Mouse (Mus musculus) testis, adult 2 months (tissue): Measurements from ENCODE around the gene Zic1. TPM values are rescaled to one million over a fixed set of nuclear protein-coding genes. Genes with fewer than 3 reads are reported as not detected.

Source experiments
- H3K27ac ChIP-seq: fragments of 200-500 bp; 2 replicates; pipeline ENCODE4 v1.5.1; 2012; ENCODE audit warnings: low read depth, low read length; ENCODE audit not compliant: control insufficient read depth, insufficient read depth
- H3K27me3 ChIP-seq: fragments of 200-500 bp; 2 replicates; pipeline ENCODE4 v1.6.1; 2012; ENCODE audit warnings: mild to moderate bottlenecking, low read length, moderate library complexity; ENCODE audit not compliant: control insufficient read depth, insufficient read depth
- H3K36me3 ChIP-seq: fragments of 200-500 bp; 2 replicates; pipeline ENCODE4 v1.6.1; 2012; ENCODE audit warnings: mild to moderate bottlenecking, low read length; ENCODE audit not compliant: control insufficient read depth, insufficient read depth
- H3K4me1 ChIP-seq: fragments of 200-500 bp; 2 replicates; pipeline ENCODE4 v1.6.1; 2012; ENCODE audit warnings: low read length; ENCODE audit not compliant: control insufficient read depth, insufficient read depth
- H3K4me3 ChIP-seq: fragments of 200-500 bp; 2 replicates; pipeline ENCODE4 v1.5.1; 2012; ENCODE audit warnings: low read depth, mild to moderate bottlenecking, low read length, moderate library complexity, mixed read lengths; ENCODE audit not compliant: control insufficient read depth
- CTCF ChIP-seq: fragments of 200-500 bp; IDR thresholded peaks from 2 replicates; pipeline ENCODE4 v1.5.1; 2012; ENCODE audit warnings: low read depth, mild to moderate bottlenecking, inconsistent platforms, low read length, moderate library complexity; ENCODE audit not compliant: control insufficient read depth, insufficient read depth, insufficient replicate concordance
- POLR2A ChIP-seq: fragments of 200-500 bp; IDR thresholded peaks from 2 replicates; pipeline ENCODE4 v1.6.1; 2012; ENCODE audit warnings: low read depth, mild to moderate bottlenecking, inconsistent platforms, low read length, moderate library complexity; ENCODE audit not compliant: control insufficient read depth
- polyA plus RNA-seq: library from polyadenylated mRNA; depleted of rRNA; stranded (reverse); fragments of >200 nt; gene quantifications from 2 replicates; pipeline ENCODE4 v1.2.3, GENCODE M21; 2012

Gene Zic1
- polyA plus RNA-seq, 1 experiment: 0.86 TPM

GRCm38 (mm10) chr9:91379300-91379635 lies 13.7 kb upstream of the Zic1 start:
- peaks cover 6% of the 10 kb centered on the region; the same call in 1 of the 2 replicates for H3K4me1 ChIP-seq
- H3K36me3 ChIP-seq: no peaks in the 10 kb centered on the region
- H3K4me3 ChIP-seq: no peak overlapping the region
- H3K27me3 ChIP-seq: peaks cover 1% of the 10 kb centered on the region; the same call in 1 of the 2 replicates
- H3K27ac ChIP-seq: no peak overlapping the region
- TF ChIP-seq CTCF (no peak), POLR2A (no peak)

DNA sequence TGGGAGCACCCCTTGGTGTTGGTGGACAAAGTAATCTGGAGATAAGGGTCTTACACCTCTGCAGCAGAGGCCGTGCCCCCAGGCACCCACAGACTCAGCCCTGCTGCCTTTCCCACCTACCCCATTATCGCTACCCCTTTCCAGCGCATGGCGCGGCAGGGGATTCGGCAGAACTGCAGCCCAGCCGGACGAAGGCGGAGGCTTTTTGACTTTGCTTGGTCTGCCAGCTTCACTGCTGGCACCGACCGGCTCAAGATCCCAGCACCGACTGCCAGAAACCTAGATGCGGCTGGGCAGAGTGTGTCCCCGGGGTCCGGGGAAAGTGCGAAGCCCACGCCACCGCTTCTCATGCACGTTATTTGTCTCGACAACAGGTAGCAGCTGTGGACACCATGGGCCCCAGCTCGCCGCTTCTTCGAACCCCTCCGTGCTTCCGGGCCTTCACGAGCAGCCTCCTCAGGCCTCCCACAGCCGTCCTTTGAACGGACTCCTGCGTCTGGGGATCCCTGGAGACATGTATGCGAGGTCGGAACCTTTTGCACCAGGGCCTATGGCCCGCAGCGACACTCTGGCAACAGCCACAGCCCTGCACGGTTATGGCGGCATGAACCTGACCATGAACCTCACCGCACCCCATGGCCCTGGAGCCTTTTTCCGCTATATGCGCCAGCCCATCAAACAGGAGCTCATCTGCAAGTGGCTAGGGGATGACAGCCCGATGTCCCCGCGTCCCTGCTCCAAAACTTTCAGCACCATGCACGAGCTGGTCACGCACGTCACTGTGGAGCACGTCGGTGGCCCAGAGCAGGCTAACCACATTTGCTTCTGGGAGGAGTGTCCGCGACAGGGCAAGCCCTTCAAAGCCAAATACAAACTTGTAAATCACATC lies 13.0 kb upstream of the Zic1 start:
- no peaks in the 10 kb centered on the region; the same call in 1 of the 2 replicates for H3K27me3 ChIP-seq
- H3K4me1 ChIP-seq: peaks cover 2% of the 10 kb centered on the region; the same call in 1 of the 2 replicates
- no peaks in the 10 kb centered on the region for H3K36me3 ChIP-seq
- H3K27ac ChIP-seq: no peak overlapping the region
- TF ChIP-seq POLR2A (no peak), CTCF (no peak)
- H3K4me3 ChIP-seq: no peak overlapping the region

DNA sequence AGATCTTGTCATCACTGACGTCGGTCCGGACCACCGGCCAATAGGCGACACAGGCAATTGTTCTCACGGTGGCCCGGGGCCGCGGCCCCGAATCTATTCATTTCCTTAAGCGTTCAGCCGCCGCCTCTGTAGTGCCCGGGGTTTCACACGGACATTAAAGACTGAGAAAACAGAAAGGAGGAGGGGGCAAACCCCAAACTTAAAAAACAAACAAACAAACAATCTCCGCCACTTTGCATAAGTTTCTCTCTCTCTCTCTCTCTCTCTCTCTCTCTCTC lies 12.2 kb upstream of the Zic1 start:
- no peak overlapping the region for H3K4me3 ChIP-seq
- no peaks in the 10 kb centered on the region; the same call in 1 of the 2 replicates for H3K27me3 ChIP-seq
- TF ChIP-seq POLR2A: no peak
- TF ChIP-seq CTCF: no peak
- H3K4me1 ChIP-seq: 0 out of 2 replicates have a peak, but pooled peaks cover 2% of the 10 kb centered on the region
- no peak overlapping the region for H3K27ac ChIP-seq
- H3K36me3 ChIP-seq: no peaks in the 10 kb centered on the region

DNA sequence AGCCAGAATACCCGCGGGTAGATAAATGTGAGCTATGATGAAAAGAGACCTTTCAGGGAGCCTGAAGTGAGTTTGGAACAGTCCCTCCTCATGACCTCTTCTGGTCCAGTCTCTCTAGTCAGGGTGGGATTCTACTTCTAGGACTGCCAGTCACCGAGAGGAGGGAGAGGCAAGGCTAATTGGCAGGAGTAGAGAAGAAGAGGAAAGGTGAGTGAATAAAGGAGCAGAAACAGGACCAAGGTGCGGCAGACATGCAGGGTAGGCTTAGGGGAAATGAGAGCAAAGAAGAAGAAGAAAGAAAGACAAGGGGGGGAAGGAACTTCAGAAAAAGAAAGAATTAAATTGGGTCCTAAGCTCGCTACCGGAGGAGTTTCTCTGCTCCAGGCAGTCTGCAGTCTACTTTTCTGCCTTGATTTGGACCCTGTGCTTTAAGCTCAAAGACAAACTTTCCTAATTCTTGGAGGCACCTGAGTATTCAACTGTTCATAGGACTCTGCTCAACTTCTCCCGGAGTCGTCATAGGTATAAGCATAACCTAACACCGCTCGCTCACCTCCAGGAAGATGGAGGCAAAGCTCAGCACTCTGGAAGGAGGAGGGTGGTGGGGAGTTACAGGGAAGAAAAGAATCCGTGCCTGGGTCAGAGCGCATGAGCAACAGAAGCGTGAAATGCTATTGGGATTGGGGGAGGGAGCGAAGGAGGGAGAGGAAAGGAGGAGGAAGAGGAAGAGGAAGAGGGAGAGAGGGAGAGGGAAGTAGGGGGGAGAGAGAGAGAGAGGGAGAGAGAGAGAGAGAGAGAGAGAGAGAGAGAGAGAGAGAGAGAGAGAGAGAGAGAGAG lies 11.6 kb upstream of the Zic1 start:
- Histone ChIP-seq H3K27me3 (no peaks in the 10 kb centered on the region), H3K36me3 (no peaks in the 10 kb centered on the region), H3K4me1 (0 out of 2 replicates have a peak, but pooled peaks cover 2% of the 10 kb centered on the region), H3K4me3 (no peak overlapping the region), H3K27ac (no peak overlapping the region)
- TF ChIP-seq POLR2A (no peak), CTCF (no peak)

- Histone ChIP-seq H3K36me3 (no peaks in the 10 kb centered on the region), H3K4me1 (0 out of 2 replicates have a peak, but pooled peaks cover 2% of the 10 kb centered on the region), H3K27ac (no peak overlapping the region), H3K27me3 (no peaks in the 10 kb centered on the region), H3K4me3 (no peak overlapping the region)
- no peak for TF ChIP-seq CTCF
Measured at GRCm38 (mm10) chr9:91374665-91375064, 9.1 kb upstream of the Zic1 start.

GRCm38 (mm10) chr9:91373811-91374575 lies 8.4 kb upstream of the Zic1 start:
- H3K27me3 ChIP-seq: 0 out of 2 replicates have a peak, but pooled peaks cover under 1% of the 10 kb centered on the region
- H3K27ac ChIP-seq: no peak overlapping the region
- peaks cover 2% of the 10 kb centered on the region; the same call in 1 of the 2 replicates for H3K4me1 ChIP-seq
- no peaks in the 10 kb centered on the region for H3K36me3 ChIP-seq
- TF ChIP-seq CTCF: no peak
- TF ChIP-seq POLR2A: no peak
- H3K4me3 ChIP-seq: no peak overlapping the region

- TF ChIP-seq POLR2A (no peak), CTCF (no peak)
- no peaks in the 10 kb centered on the region for H3K36me3 ChIP-seq
- peaks cover 6% of the 10 kb centered on the region; the same call in 1 of the 2 replicates for H3K27me3 ChIP-seq
- no peaks in the 10 kb centered on the region; the same call in 1 of the 2 replicates for H3K4me1 ChIP-seq
- no peak overlapping the region for H3K27ac ChIP-seq
- H3K4me3 ChIP-seq: no peak overlapping the region
Measured at GRCm38 (mm10) chr9:91371608-91372007, 6.0 kb upstream of the Zic1 start.
